Comparison of ENCODE assay signal across 8 mouse cellular contexts in genomic region chr2:33347607-33348006, GRCm38 (mm10). TPM values are rescaled to one million over a fixed set of nuclear protein-coding genes. Genes with fewer than 3 reads are reported as not detected.
DNase-seq lines count a peak whose midpoint lies in the region; ATAC-seq and TF ChIP-seq lines count a peak whose summit lies in the region.

No protein-coding gene starts in this region.

- H3K4me3 ChIP-seq in kidney, postnatal 0 days (replicated peaks; ENCODE audit: low read depth, low read length) = no peak overlapping the region
- H3K4me3 ChIP-seq in kidney, embryonic 16.5 days (ENCODE audit: low read length) = no peak overlapping the region
- no peak overlapping the region for H3K4me3 ChIP-seq in E14TG2a.4 (replicated peaks; ENCODE audit: low read length)
- H3K4me3 ChIP-seq in stomach, postnatal 0 days (ENCODE audit: low read depth, low read length) = no peak overlapping the region

- no peak for ATAC-seq in kidney, postnatal 0 days (replicated peaks; ENCODE audit: low FRiP score, low read depth)
- ATAC-seq in kidney, embryonic 16.5 days (ENCODE audit: low FRiP score, low TSS enrichment) = no peak
- ATAC-seq in stomach, postnatal 0 days (ENCODE audit: low FRiP score, low TSS enrichment) = no peak

- H3K4me1 ChIP-seq in kidney, postnatal 0 days (replicated peaks; ENCODE audit: insufficient read depth, low read length) = no peaks in the 10 kb centered on the region
- peaks cover 3% of the 10 kb centered on the region; the same call in 1 of the 2 replicates for H3K4me1 ChIP-seq in kidney, embryonic 16.5 days (ENCODE audit: insufficient read depth, low read length)
- peaks cover 17% of the 10 kb centered on the region for H3K4me1 ChIP-seq in E14TG2a.4 (replicated peaks; ENCODE audit: low read depth, low read length)
- no peaks in the 10 kb centered on the region; the same call in 1 of the 2 replicates for H3K4me1 ChIP-seq in stomach, postnatal 0 days (replicated peaks; ENCODE audit: control insufficient read depth, insufficient read depth)

- H3K9ac ChIP-seq in kidney, postnatal 0 days (ENCODE audit: low read depth, low read length) = no peak overlapping the region
- H3K9ac ChIP-seq in kidney, embryonic 16.5 days (replicated peaks; ENCODE audit: low read length) = no peak overlapping the region
- H3K9ac ChIP-seq in stomach, postnatal 0 days (ENCODE audit: low read length) = no peak overlapping the region

- no peak overlapping the region for H3K27ac ChIP-seq in kidney, postnatal 0 days
- H3K27ac ChIP-seq in kidney, embryonic 16.5 days (ENCODE audit: low read length) = no peak overlapping the region
- H3K27ac ChIP-seq in stomach, postnatal 0 days (replicated peaks) = no peak overlapping the region

- H3K9me3 ChIP-seq in kidney, postnatal 0 days (replicated peaks; ENCODE audit: low read length) = no peaks in the 10 kb centered on the region
- no peaks in the 10 kb centered on the region for H3K9me3 ChIP-seq in kidney, embryonic 16.5 days (ENCODE audit: low read length)
- no peaks in the 10 kb centered on the region for H3K9me3 ChIP-seq in E14TG2a.4 (ENCODE audit: low read length)
- no peaks in the 10 kb centered on the region for H3K9me3 ChIP-seq in stomach, postnatal 0 days (ENCODE audit: control insufficient read depth, low read length)

- WGBS in kidney, postnatal 0 days = 41% methylated on average over 3 of the region's 3 CpGs
- 28% methylated on average over 3 of the region's 3 CpGs for WGBS in kidney, embryonic 16.5 days
- 42% methylated on average over 3 of the region's 3 CpGs for WGBS in stomach, postnatal 0 days

- peak; percentile 52 for DNase-seq in kidney, postnatal 0 days (ENCODE audit: low spot score)
- peak; percentile 62 for DNase-seq in A20 (ENCODE audit: low read depth, low spot score)
- peak; percentile 86 to 91 for DNase-seq in cerebellum, postnatal 10 days
- DNase-seq in kidney, postnatal 36 days = peak; percentile 40 to 82
- peak; percentile 69 for DNase-seq in stomach, postnatal 0 days (ENCODE audit: low spot score)
- DNase-seq in urinary bladder, postnatal 25 days (ENCODE audit: low spot score) = no peak

- no peak overlapping the region for H3K4me2 ChIP-seq in kidney, postnatal 0 days (ENCODE audit: low read length)
- H3K4me2 ChIP-seq in kidney, embryonic 16.5 days (replicated peaks; ENCODE audit: low read depth, low read length) = no peak overlapping the region
- H3K4me2 ChIP-seq in stomach, postnatal 0 days (replicated peaks; ENCODE audit: low read depth) = no peak overlapping the region

- TF ChIP-seq EP300 in stomach, postnatal 0 days (optimal IDR thresholded peaks at IDR 0.05) = no peak

- peak; percentile 82 for TF ChIP-seq CTCF in kidney, postnatal 0 days (IDR thresholded peaks at IDR 0.05; ENCODE audit: low read depth)
- peak; percentile 85 for TF ChIP-seq CTCF in E14TG2a.4 (conservative IDR thresholded peaks at IDR 0.05; ENCODE audit: low read length)
- TF ChIP-seq CTCF in stomach, postnatal 0 days (IDR thresholded peaks at IDR 0.05; ENCODE audit: low read depth) = peak; percentile 88

- no peaks in the 10 kb centered on the region for H3K27me3 ChIP-seq in kidney, postnatal 0 days (ENCODE audit: insufficient read depth, low read length)
- H3K27me3 ChIP-seq in kidney, embryonic 16.5 days (ENCODE audit: insufficient read depth, low read length) = no peaks in the 10 kb centered on the region
- H3K27me3 ChIP-seq in E14TG2a.4 (ENCODE audit: insufficient read depth, low read length) = no peaks in the 10 kb centered on the region
- no peaks in the 10 kb centered on the region for H3K27me3 ChIP-seq in stomach, postnatal 0 days (ENCODE audit: control insufficient read depth, insufficient read depth, low read length)

- no peaks in the 10 kb centered on the region for H3K36me3 ChIP-seq in kidney, postnatal 0 days (ENCODE audit: insufficient read depth, low read length)
- no peaks in the 10 kb centered on the region for H3K36me3 ChIP-seq in kidney, embryonic 16.5 days (ENCODE audit: insufficient read depth, low read length)
- 0 out of 2 replicates have a peak, but pooled peaks cover 14% of the 10 kb centered on the region for H3K36me3 ChIP-seq in E14TG2a.4 (ENCODE audit: insufficient read depth, low read length)
- H3K36me3 ChIP-seq in stomach, postnatal 0 days (ENCODE audit: control insufficient read depth, insufficient read depth, low read length) = no peaks in the 10 kb centered on the region

RNA-seq across cellular contexts. Expression of gene Ralgps1, which starts 23.7 kb away (rescaled TPM):
- polyA plus RNA-seq in kidney, postnatal 0 days (2015; fragmentation: Nextera tagmentation; extraction: Ambion mirVana) = 3.1 and 3.4 TPM in 2 replicates
- polyA plus RNA-seq in kidney, embryonic 16.5 days (2015; fragmentation: Nextera tagmentation; extraction: Ambion mirVana) = 5.2 and 7.1 TPM in 2 replicates
- polyA plus RNA-seq in stomach, postnatal 0 days (2015; fragmentation: Nextera tagmentation; extraction: Ambion mirVana) = 2.1 and 2.2 TPM in 2 replicates
